Mouse (Mus musculus) lung, postnatal 0 days (tissue): Measurements from ENCODE around the gene Slc19a3.

ENCODE experiments used
- CTCF ChIP-seq: IDR thresholded peaks from 2 replicates; pipeline ENCODE4 v1.5.1; 2016; ENCODE audit warnings: antibody characterized with exemption, mild to moderate bottlenecking
- EP300 ChIP-seq: IDR thresholded peaks from 2 replicates; pipeline ENCODE4 v1.6.1; 2016; ENCODE audit warnings: antibody characterized with exemption, mild to moderate bottlenecking, control low read depth

GRCm38 (mm10) chr1:83076190-83076917, 38.1 kb upstream of the Slc19a3 start:
- TF ChIP-seq CTCF (peak; percentile 91), EP300 (no peak)
